9 mouse cellular contexts compared by ENCODE assay signal in the genomic region with DNA sequence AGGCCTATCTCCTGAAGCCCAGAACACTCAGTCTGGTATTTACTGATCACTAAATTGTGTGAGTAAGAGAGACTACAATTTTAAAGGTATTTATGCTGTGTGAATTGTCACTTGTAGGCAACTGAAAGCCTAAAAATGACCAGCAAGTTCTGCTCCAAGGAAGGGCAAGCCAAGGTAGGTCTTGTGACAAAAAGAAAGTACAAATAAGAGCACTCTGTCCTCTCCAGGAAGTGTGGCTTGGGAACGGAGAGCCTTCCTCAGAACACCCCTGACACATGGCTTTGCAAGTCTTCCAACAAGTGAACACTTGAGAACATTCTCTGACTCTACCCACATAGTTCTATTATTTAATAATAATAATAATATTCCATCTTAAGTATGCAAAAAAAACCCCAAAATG. TPM values are rescaled to one million over a fixed set of nuclear protein-coding genes. Genes with fewer than 3 reads are reported as not detected.
DNase-seq lines count a peak whose midpoint lies in the region; ATAC-seq and TF ChIP-seq lines count a peak whose summit lies in the region.
"Had no signal": no experiment of that assay in that cellular context is flagged by ENCODE, and none has a peak within 500 bp of the region (broad histone marks: within the 10 kb centered on the region; RNA-seq: fewer than 3 reads in every experiment).

No protein-coding gene starts in this region.

- 61% methylated on average over 1 of the region's 1 CpGs for WGBS in heart, embryonic 15.5 days
- 61% methylated on average over 1 of the region's 1 CpGs for WGBS in embryonic facial prominence, embryonic 15.5 days
- 40% methylated on average over 1 of the region's 1 CpGs for WGBS in hindbrain, postnatal 0 days
- WGBS in midbrain, postnatal 0 days = 59% methylated on average over 1 of the region's 1 CpGs

- TF ChIP-seq CTCF in hindbrain, postnatal 0 days (IDR thresholded peaks at IDR 0.05; ENCODE audit: low read depth) = no peak
- no peak for TF ChIP-seq CTCF in midbrain, postnatal 0 days (IDR thresholded peaks at IDR 0.05)

- H3K36me3 ChIP-seq in heart, embryonic 15.5 days = no peaks in the 10 kb centered on the region
- no peaks in the 10 kb centered on the region for H3K36me3 ChIP-seq in embryonic facial prominence, embryonic 15.5 days
- H3K36me3 ChIP-seq in hindbrain, postnatal 0 days (ENCODE audit: insufficient read depth, low read length) = no peaks in the 10 kb centered on the region
- H3K36me3 ChIP-seq in midbrain, postnatal 0 days (ENCODE audit: insufficient read depth, low read length) = no peaks in the 10 kb centered on the region

- no peaks in the 10 kb centered on the region for H3K9me3 ChIP-seq in heart, embryonic 15.5 days (replicated peaks)
- H3K9me3 ChIP-seq in embryonic facial prominence, embryonic 15.5 days (replicated peaks) = no peaks in the 10 kb centered on the region
- no peaks in the 10 kb centered on the region for H3K9me3 ChIP-seq in hindbrain, postnatal 0 days (ENCODE audit: low read length)
- H3K9me3 ChIP-seq in midbrain, postnatal 0 days (ENCODE audit: low read length) = no peaks in the 10 kb centered on the region

- H3K27me3 ChIP-seq in heart, embryonic 15.5 days = no peaks in the 10 kb centered on the region
- H3K27me3 ChIP-seq in embryonic facial prominence, embryonic 15.5 days = no peaks in the 10 kb centered on the region; the same call in 1 of the 2 replicates
- 0 out of 2 replicates have a peak, but pooled peaks cover 3% of the 10 kb centered on the region for H3K27me3 ChIP-seq in hindbrain, postnatal 0 days (ENCODE audit: insufficient read depth, low read length)
- peaks cover 3% of the 10 kb centered on the region; the same call in 1 of the 2 replicates for H3K27me3 ChIP-seq in midbrain, postnatal 0 days (ENCODE audit: insufficient read depth, low read length)

- no peak overlapping the region for H3K27ac ChIP-seq in heart, embryonic 15.5 days
- H3K27ac ChIP-seq in embryonic facial prominence, embryonic 15.5 days (replicated peaks) = no peak overlapping the region
- H3K27ac ChIP-seq in hindbrain, postnatal 0 days = peak overlapping the region; percentile 86; the same call in 1 of the 2 replicates
- 0 out of 2 replicates have a peak overlapping the region, but pooled peaks have one; percentile 43 for H3K27ac ChIP-seq in midbrain, postnatal 0 days (ENCODE audit: low read depth, low read length)

- peaks cover 62% of the 10 kb centered on the region for H3K4me1 ChIP-seq in heart, embryonic 15.5 days (replicated peaks)
- H3K4me1 ChIP-seq in embryonic facial prominence, embryonic 15.5 days = peaks cover 54% of the 10 kb centered on the region
- peaks cover 14% of the 10 kb centered on the region; the same call in 1 of the 2 replicates for H3K4me1 ChIP-seq in hindbrain, postnatal 0 days (ENCODE audit: insufficient read depth, low read length)
- H3K4me1 ChIP-seq in midbrain, postnatal 0 days (ENCODE audit: insufficient read depth, low read length) = no peaks in the 10 kb centered on the region; the same call in 1 of the 2 replicates

- intact Hi-C loops in left cerebral cortex, postnatal 25 days (cut with DNase I) = loop anchor here (5.0 kb wide), 1 partner anchor 65 kb away; no protein-coding TSS in a partner anchor

- H3K4me2 ChIP-seq in heart, embryonic 15.5 days = peak overlapping the region; percentile 85
- H3K4me2 ChIP-seq in embryonic facial prominence, embryonic 15.5 days (replicated peaks) = peak overlapping the region; percentile 57
- H3K4me2 ChIP-seq in hindbrain, postnatal 0 days (ENCODE audit: low read depth, low read length) = peak overlapping the region; percentile 88
- H3K4me2 ChIP-seq in midbrain, postnatal 0 days (ENCODE audit: low read depth, low read length, poor library complexity, severe bottlenecking) = peak overlapping the region; percentile 93

- ATAC-seq in heart, embryonic 15.5 days (replicated peaks; ENCODE audit: insufficient number of reproducible peaks, insufficient read depth, low FRiP score, low read depth) = no peak
- no peak for ATAC-seq in embryonic facial prominence, embryonic 15.5 days (ENCODE audit: insufficient number of reproducible peaks, low FRiP score, low TSS enrichment, low read depth)
- no peak for ATAC-seq in hindbrain, postnatal 0 days
- ATAC-seq in midbrain, postnatal 0 days (ENCODE audit: low FRiP score) = no peak

- no peak overlapping the region for H3K9ac ChIP-seq in heart, embryonic 15.5 days
- H3K9ac ChIP-seq in embryonic facial prominence, embryonic 15.5 days = no peak overlapping the region; the same call in 1 of the 2 replicates
- H3K9ac ChIP-seq in hindbrain, postnatal 0 days (replicated peaks; ENCODE audit: low read length) = peak overlapping the region; percentile 90
- H3K9ac ChIP-seq in midbrain, postnatal 0 days (replicated peaks; ENCODE audit: low read length, poor library complexity, severe bottlenecking) = 0 out of 2 replicates have a peak overlapping the region, but pooled peaks have one; percentile 5

- DNase-seq in heart, adult 8-10 months (ENCODE audit: low spot score) = no peak
- DNase-seq in hindbrain, postnatal 0 days (ENCODE audit: low spot score) = no peak
- DNase-seq in midbrain, postnatal 0 days (ENCODE audit: low spot score) = no peak
- no peak for DNase-seq in left cerebral cortex, postnatal 25 days (ENCODE audit: low spot score in 2 of 2)
- DNase-seq in ovary, adult 18-20 months (ENCODE audit: low spot score) = no peak
- DNase-seq in thymus, postnatal 4 days = no peak
- DNase-seq: layer of hippocampus, adult 9-11 months had no signal

- 0 out of 2 replicates have a peak overlapping the region, but pooled peaks have one; percentile 3 for H3K4me3 ChIP-seq in heart, embryonic 15.5 days
- H3K4me3 ChIP-seq in embryonic facial prominence, embryonic 15.5 days (replicated peaks) = peak overlapping the region; percentile 90
- H3K4me3 ChIP-seq in hindbrain, postnatal 0 days (ENCODE audit: low read length) = peak overlapping the region; percentile 85
- H3K4me3 ChIP-seq in midbrain, postnatal 0 days (ENCODE audit: low read depth, low read length) = peak overlapping the region; percentile 92

RNA-seq across cellular contexts. Expression of gene Lrig1, which starts 2.5 kb away (rescaled TPM):
- polyA plus RNA-seq in heart, embryonic 15.5 days (2015; fragmentation: Nextera tagmentation; extraction: Ambion mirVana) = 8.0 and 12.6 TPM in 2 replicates
- total RNA-seq in heart, adult 8-10 months (2022) = 10 to 100 TPM; 27.0 to 36.3 (median 32.2) TPM
- polyA plus RNA-seq in embryonic facial prominence, embryonic 15.5 days (2015; fragmentation: Nextera tagmentation; extraction: Ambion mirVana) = 28.9 TPM in 2 replicates
- total RNA-seq in hindbrain, postnatal 0 days (2014; rRNA removed) = 131 and 146 TPM in 2 replicates
- 23.0 and 27.8 TPM in 2 replicates for polyA plus RNA-seq in hindbrain, postnatal 0 days (2015; fragmentation: Nextera tagmentation; extraction: Ambion mirVana)
- 76.3 and 90.8 TPM in 2 replicates for total RNA-seq in midbrain, postnatal 0 days (2014; rRNA removed)
- polyA plus RNA-seq in midbrain, postnatal 0 days (2015; fragmentation: Nextera tagmentation; extraction: Ambion mirVana) = 16.6 and 22.6 TPM in 2 replicates
- 10 to 100 TPM; 27.4 to 31.8 TPM for total RNA-seq in left cerebral cortex, postnatal 25 days (2021)

Comparison
In these comparisons a context has a peak if more than half of its experiments do, and no peak if none do; other contexts are left out.
1. H3K27ac ChIP-seq: peak in hindbrain, postnatal 0 days (single experiment) and midbrain, postnatal 0 days (single experiment); none in heart, embryonic 15.5 days (single experiment) and embryonic facial prominence, embryonic 15.5 days (single experiment).
2. H3K4me3 ChIP-seq: peak in every context shown above with its lines; median percentile 92 in midbrain, postnatal 0 days; 90 in embryonic facial prominence, embryonic 15.5 days; 85 in hindbrain, postnatal 0 days; 3 in heart, embryonic 15.5 days.
3. H3K9ac ChIP-seq: peak in hindbrain, postnatal 0 days (single experiment) and midbrain, postnatal 0 days (single experiment); none in heart, embryonic 15.5 days (single experiment) and embryonic facial prominence, embryonic 15.5 days (single experiment).
4. Peak in every context shown above with its lines, with median percentiles within 50 percentile points of each other: H3K4me2 ChIP-seq.